Mouse (Mus musculus): ENCODE data around the gene Pcnt. TPM values are rescaled to one million over a fixed set of nuclear protein-coding genes. Genes with fewer than 3 reads are reported as not detected.

The Pcnt gene
- polyA plus RNA-seq, 1 experiment from 2014 or later = 13.7 TPM

- no peaks in the 10 kb centered on the region for H3K9me3 ChIP-seq (replicated peaks)
- no peak overlapping the region; the same call in 1 of the 2 replicates for H3K27ac ChIP-seq (ENCODE audit: poor library complexity, severe bottlenecking)
- no peak for ATAC-seq (ENCODE audit: insufficient number of reproducible peaks, low FRiP score)
- no peaks in the 10 kb centered on the region for H3K27me3 ChIP-seq (replicated peaks)
- H3K4me1 ChIP-seq (replicated peaks) = peaks cover 21% of the 10 kb centered on the region
- 16% methylated on average over 8 of the region's 8 CpGs for WGBS
- H3K9ac ChIP-seq = no peak overlapping the region
- peaks cover 23% of the 10 kb centered on the region for H3K36me3 ChIP-seq
- peak overlapping the region; percentile 79 for H3K4me3 ChIP-seq
- H3K4me2 ChIP-seq = peak overlapping the region; percentile 84
Observed at GRCm38 (mm10) chr10:76346043-76346491, 96.5 kb downstream of the Pcnt start.

DNA sequence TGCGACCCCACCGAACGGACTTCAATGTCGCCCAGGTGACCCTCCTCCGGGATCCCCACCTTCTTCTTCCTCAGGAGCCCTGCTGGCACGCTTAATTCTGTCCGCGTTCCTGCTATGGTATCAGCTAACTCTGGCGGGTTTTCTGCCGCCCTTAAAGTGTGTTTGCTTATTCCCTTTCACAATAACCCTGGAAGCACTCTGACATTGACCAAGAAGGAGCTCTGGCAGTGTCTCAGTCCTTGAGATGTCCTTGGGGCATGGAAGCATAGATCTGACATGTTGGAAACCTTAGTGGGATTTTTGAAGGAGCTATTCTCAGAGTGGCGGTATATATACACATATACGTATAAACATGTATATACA is 97.1 kb downstream of the Pcnt start:
- no peaks in the 10 kb centered on the region for H3K27me3 ChIP-seq (replicated peaks)
- peak overlapping the region; percentile 79 for H3K4me3 ChIP-seq
- H3K4me2 ChIP-seq = peak overlapping the region; percentile 84
- peak overlapping the region; percentile 78 for H3K27ac ChIP-seq (ENCODE audit: poor library complexity, severe bottlenecking)
- peak; percentile 24; the same call in 1 of the 2 replicates for ATAC-seq (ENCODE audit: insufficient number of reproducible peaks, low FRiP score)
- H3K9ac ChIP-seq = peak overlapping the region; percentile 69
- peaks cover 21% of the 10 kb centered on the region for H3K4me1 ChIP-seq (replicated peaks)
- peaks cover 18% of the 10 kb centered on the region for H3K36me3 ChIP-seq
- H3K9me3 ChIP-seq (replicated peaks) = no peaks in the 10 kb centered on the region
- WGBS = 4% methylated on average over 12 of the region's 12 CpGs

DNA sequence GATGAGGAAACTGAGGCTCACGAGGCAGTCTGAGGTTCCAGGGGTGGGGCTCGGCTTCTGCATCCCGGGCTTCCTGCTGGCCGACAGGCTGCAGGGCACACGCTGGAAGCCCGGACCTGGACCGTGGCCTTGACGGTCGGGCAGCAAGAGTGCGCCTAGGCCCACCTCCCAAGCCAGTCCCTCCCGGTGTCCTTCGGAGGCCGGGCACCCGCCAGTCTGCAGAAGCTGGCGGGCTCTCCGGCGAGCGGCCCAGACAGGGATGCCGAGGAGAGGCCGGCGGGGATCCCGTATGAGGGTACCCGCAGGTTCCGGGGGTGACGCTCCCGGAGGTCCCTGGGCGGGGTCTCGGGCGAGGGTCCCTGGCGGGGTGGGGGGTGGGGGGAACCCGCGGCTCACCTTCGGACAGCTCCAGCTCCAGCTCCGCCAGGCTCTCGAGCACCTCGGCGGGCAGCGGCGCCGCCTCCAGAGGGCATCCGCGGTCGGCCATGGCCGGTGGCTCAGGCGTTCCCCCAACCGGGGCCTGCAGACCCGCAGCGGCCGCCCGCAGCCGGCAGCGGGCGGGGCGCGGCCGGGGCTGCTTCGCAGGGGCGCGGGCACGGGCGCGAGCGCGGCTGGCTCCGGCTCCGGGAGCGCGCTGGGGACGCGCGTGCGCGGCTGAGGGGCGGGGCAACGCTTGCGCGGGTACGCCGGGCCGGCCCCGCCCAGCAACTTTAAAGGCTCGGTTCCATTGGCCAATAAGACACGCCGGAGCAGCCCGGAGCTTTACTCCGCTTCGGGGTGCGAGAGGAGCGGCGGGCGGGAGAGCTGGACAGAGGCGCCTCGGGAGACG is 97.7 kb downstream of the Pcnt start, which contains the start of gene Dip2a:
Gene Dip2a (minus strand): TSS at position 581 of the 829 bp plus-strand sequence.
- peak; percentile 93 for ATAC-seq (ENCODE audit: insufficient number of reproducible peaks, low FRiP score)
- Histone ChIP-seq H3K9me3 (replicated peaks) (no peaks in the 10 kb centered on the region), H3K4me3 (peak within 1 kb of the TSS; percentile 79), H3K36me3 (peaks cover 12% of the 10 kb centered on the region), H3K27me3 (replicated peaks) (no peaks in the 10 kb centered on the region), H3K9ac (peak within 1 kb of the TSS; percentile 87), H3K27ac (ENCODE audit: poor library complexity, severe bottlenecking) (peak within 1 kb of the TSS; percentile 81), H3K4me1 (replicated peaks) (peaks cover 21% of the 10 kb centered on the region), H3K4me2 (peak within 1 kb of the TSS; percentile 84)
- under 1% methylated on average over 87 of the region's 94 CpGs for WGBS

DNA sequence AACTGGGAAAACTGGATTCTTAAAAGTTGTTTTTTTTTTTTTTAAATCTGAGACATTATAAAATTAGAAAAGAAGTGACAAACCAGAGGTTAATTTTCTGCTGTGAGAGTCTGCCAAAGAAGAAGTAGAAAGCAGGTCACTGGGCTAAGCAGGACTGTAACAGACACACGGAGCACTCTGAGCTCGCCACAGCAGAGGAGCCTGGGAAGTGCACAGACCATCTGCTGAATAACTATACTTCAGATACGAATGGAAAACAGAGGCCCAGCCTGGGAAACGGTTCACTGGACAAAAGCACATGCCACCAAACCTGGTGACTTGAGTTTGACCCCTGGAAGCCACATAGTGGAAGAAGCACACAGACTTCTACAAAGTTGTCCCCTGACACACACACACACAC is 108.2 kb downstream of the Pcnt start:
- H3K9ac ChIP-seq = no peak overlapping the region; the same call in 1 of the 2 replicates
- no peaks in the 10 kb centered on the region for H3K36me3 ChIP-seq
- H3K9me3 ChIP-seq (replicated peaks) = no peaks in the 10 kb centered on the region
- H3K4me3 ChIP-seq = no peak overlapping the region
- H3K27me3 ChIP-seq (replicated peaks) = no peaks in the 10 kb centered on the region
- no peak overlapping the region for H3K4me2 ChIP-seq
- peaks cover 24% of the 10 kb centered on the region for H3K4me1 ChIP-seq (replicated peaks)
- H3K27ac ChIP-seq (ENCODE audit: poor library complexity, severe bottlenecking) = peak overlapping the region; percentile 21; the same call in 1 of the 2 replicates
- WGBS = 37% methylated on average over 4 of the region's 4 CpGs
- ATAC-seq (ENCODE audit: insufficient number of reproducible peaks, low FRiP score) = no peak

DNA sequence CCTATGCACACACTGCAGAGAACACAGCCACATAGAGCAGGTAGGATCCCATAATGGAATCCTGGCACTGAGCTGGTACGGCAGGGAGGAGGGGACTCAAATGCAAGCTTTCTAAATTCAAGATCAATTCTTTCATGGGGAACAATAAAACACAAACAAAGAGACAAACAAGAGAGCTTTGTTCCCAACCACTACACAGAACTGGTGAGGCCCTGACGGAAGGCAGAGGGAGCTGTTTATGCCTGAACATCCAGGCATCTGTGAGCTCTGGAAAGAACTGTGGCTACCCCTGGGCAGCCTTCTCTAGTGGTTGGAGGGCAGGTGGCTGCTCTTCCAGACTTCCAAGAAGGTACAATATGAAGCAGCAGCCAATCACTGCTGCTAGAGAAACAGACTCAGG is 110.5 kb downstream of the Pcnt start:
- no peak for ATAC-seq (ENCODE audit: insufficient number of reproducible peaks, low FRiP score)
- Histone ChIP-seq H3K27ac (ENCODE audit: poor library complexity, severe bottlenecking) (no peak overlapping the region), H3K4me2 (no peak overlapping the region), H3K4me1 (replicated peaks) (peaks cover 41% of the 10 kb centered on the region), H3K36me3 (no peaks in the 10 kb centered on the region), H3K9me3 (replicated peaks) (no peaks in the 10 kb centered on the region), H3K9ac (no peak overlapping the region), H3K4me3 (no peak overlapping the region), H3K27me3 (replicated peaks) (no peaks in the 10 kb centered on the region)
- 90% methylated on average over 2 of the region's 2 CpGs for WGBS

DNA sequence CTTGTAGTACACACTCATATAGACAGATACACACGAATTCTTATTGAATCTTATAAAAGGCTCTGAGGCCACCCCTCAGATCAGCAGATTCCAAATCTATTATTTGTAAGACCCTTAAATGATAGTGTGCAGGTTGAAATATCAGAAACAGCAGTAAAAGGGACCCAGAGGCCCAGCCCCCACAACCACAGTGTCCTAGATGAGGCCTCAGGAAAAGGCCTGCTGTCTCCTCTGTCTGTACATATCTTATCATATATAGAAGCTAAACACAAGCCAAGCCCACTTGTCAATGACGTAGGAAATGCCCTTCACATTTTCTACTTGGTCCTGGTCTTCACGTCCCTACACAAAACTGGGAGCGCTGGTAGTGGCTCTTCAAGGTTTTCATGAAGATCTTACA is 113.5 kb downstream of the Pcnt start:
- Histone ChIP-seq H3K4me2 (no peak overlapping the region), H3K4me1 (replicated peaks) (peaks cover 23% of the 10 kb centered on the region), H3K36me3 (peaks cover 5% of the 10 kb centered on the region; the same call in 1 of the 2 replicates), H3K27me3 (replicated peaks) (no peaks in the 10 kb centered on the region), H3K4me3 (no peak overlapping the region), H3K9ac (no peak overlapping the region), H3K9me3 (replicated peaks) (no peaks in the 10 kb centered on the region), H3K27ac (ENCODE audit: poor library complexity, severe bottlenecking) (no peak overlapping the region)
- no peak; the same call in 1 of the 2 replicates for ATAC-seq (ENCODE audit: insufficient number of reproducible peaks, low FRiP score)
- 47% methylated on average over 4 of the region's 4 CpGs for WGBS

- no peak overlapping the region for H3K4me2 ChIP-seq
- no peak overlapping the region for H3K9ac ChIP-seq
- WGBS = 78% methylated on average over 3 of the region's 3 CpGs
- H3K27ac ChIP-seq (ENCODE audit: poor library complexity, severe bottlenecking) = no peak overlapping the region
- H3K4me1 ChIP-seq (replicated peaks) = peaks cover 23% of the 10 kb centered on the region
- no peak for ATAC-seq (ENCODE audit: insufficient number of reproducible peaks, low FRiP score)
- no peaks in the 10 kb centered on the region for H3K27me3 ChIP-seq (replicated peaks)
- peaks cover 5% of the 10 kb centered on the region; the same call in 1 of the 2 replicates for H3K36me3 ChIP-seq
- H3K4me3 ChIP-seq = no peak overlapping the region
- H3K9me3 ChIP-seq (replicated peaks) = no peaks in the 10 kb centered on the region
Observed at GRCm38 (mm10) chr10:76328574-76328973, 114.0 kb downstream of the Pcnt start.

DNA sequence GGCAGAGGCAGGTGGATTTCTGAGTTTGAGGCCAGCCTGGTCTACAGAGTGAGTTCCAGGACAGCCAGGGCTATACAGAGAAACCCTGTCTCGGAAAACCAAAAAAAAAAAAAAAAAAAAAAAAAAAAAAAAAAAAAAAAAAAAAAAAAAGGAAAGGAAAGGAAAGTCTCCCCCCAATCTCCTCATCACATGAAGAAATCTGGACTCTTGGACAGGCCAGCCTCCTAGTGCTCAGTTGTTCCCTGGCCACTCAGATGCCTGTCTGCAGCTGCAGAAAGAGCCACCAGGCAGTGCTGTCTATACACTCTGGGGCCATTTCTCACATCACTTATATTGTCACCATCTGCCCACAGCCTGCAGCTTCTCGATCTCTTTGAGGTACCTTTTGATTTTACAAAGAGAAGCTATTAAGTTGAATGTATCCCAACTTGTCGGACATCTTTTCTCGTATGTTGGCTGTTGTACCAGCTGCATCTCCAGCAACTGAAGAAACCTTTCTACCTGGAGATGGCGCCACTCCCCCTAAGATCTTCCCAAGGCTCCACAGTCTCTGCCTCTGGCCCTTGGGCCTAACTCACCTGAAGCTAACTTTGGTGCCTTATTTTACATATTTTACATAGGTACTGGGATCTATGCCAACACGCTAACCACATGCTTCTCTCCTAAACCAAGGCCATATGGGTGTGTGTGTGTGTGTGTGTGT is 116.1 kb downstream of the Pcnt start:
- ATAC-seq (ENCODE audit: insufficient number of reproducible peaks, low FRiP score) = no peak
- WGBS = 73% methylated on average over 6 of the region's 6 CpGs
- H3K9ac ChIP-seq = no peak overlapping the region
- no peak overlapping the region for H3K27ac ChIP-seq (ENCODE audit: poor library complexity, severe bottlenecking)
- H3K9me3 ChIP-seq (replicated peaks) = no peaks in the 10 kb centered on the region
- H3K4me3 ChIP-seq = no peak overlapping the region
- peaks cover 5% of the 10 kb centered on the region; the same call in 1 of the 2 replicates for H3K36me3 ChIP-seq
- no peaks in the 10 kb centered on the region for H3K27me3 ChIP-seq (replicated peaks)
- H3K4me1 ChIP-seq (replicated peaks) = peaks cover 27% of the 10 kb centered on the region
- no peak overlapping the region for H3K4me2 ChIP-seq

DNA sequence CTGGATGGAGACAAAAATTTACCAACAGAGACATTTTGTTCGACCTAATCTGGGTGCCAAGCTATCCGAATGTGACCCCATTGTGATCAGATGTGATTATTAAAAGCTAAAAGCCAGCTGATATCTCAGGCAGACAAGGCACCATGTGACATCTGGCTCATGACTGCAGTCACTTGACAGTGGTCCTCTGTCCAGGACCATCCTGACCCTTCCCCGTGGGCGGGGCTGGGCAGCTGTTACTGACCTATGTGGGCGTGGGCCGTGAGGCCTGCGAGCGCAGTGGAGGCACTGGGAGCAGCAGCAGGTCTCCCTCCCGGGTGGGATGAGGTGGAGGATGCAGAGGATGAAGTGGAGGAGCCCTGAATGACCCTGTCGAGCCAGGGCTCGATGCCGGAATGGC is 125.0 kb downstream of the Pcnt start:
- Histone ChIP-seq H3K9me3 (replicated peaks) (no peaks in the 10 kb centered on the region), H3K9ac (no peak overlapping the region), H3K4me1 (replicated peaks) (peaks cover 9% of the 10 kb centered on the region; the same call in 1 of the 2 replicates), H3K4me3 (no peak overlapping the region), H3K4me2 (no peak overlapping the region), H3K27ac (ENCODE audit: poor library complexity, severe bottlenecking) (no peak overlapping the region), H3K36me3 (peaks cover 46% of the 10 kb centered on the region), H3K27me3 (replicated peaks) (no peaks in the 10 kb centered on the region)
- ATAC-seq (ENCODE audit: insufficient number of reproducible peaks, low FRiP score) = no peak
- WGBS = 79% methylated on average over 12 of the region's 12 CpGs

- peaks cover 54% of the 10 kb centered on the region for H3K36me3 ChIP-seq
- H3K9me3 ChIP-seq (replicated peaks) = no peaks in the 10 kb centered on the region
- H3K4me3 ChIP-seq = no peak overlapping the region
- 52% methylated on average over 7 of the region's 7 CpGs for WGBS
- no peak overlapping the region for H3K4me2 ChIP-seq
- no peak for ATAC-seq (ENCODE audit: insufficient number of reproducible peaks, low FRiP score)
- no peaks in the 10 kb centered on the region for H3K27me3 ChIP-seq (replicated peaks)
- peaks cover 5% of the 10 kb centered on the region; the same call in 1 of the 2 replicates for H3K4me1 ChIP-seq (replicated peaks)
- H3K27ac ChIP-seq (ENCODE audit: poor library complexity, severe bottlenecking) = no peak overlapping the region
- no peak overlapping the region for H3K9ac ChIP-seq
Observed at GRCm38 (mm10) chr10:76316194-76316593, 126.4 kb downstream of the Pcnt start.

DNA sequence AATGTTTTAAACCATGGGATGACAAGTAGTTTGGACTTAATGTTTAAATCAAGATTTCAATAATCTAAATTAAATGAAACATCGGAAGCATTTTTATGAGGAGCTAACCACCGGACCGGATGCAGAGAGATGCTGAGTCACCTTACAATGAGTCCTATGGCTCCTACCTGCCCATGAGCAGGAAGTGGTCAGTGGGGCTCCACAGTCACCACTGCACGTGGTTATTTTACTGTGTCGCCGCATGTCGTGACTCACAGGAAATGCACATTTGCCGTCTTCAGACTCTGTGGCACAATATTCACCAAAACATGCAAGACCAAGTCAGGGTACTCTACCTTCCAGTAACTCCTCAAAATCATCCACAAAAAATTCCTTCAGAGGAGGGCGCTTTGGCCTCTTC is 135.8 kb downstream of the Pcnt start:
- no peak overlapping the region for H3K4me3 ChIP-seq
- no peaks in the 10 kb centered on the region for H3K9me3 ChIP-seq (replicated peaks)
- H3K4me2 ChIP-seq = no peak overlapping the region
- H3K4me1 ChIP-seq (replicated peaks) = no peaks in the 10 kb centered on the region
- WGBS = 83% methylated on average over 9 of the region's 9 CpGs
- no peak overlapping the region for H3K9ac ChIP-seq
- ATAC-seq (ENCODE audit: insufficient number of reproducible peaks, low FRiP score) = no peak
- no peak overlapping the region for H3K27ac ChIP-seq (ENCODE audit: poor library complexity, severe bottlenecking)
- H3K36me3 ChIP-seq = peaks cover 69% of the 10 kb centered on the region
- no peaks in the 10 kb centered on the region for H3K27me3 ChIP-seq (replicated peaks)

Measured in heart, embryonic 12.5 days (tissue).